Mouse (Mus musculus) limb, embryonic 12.5 days (tissue): ENCODE measurements around the gene Hoxb6. TPM values are rescaled to one million over a fixed set of nuclear protein-coding genes. Genes with fewer than 3 reads are reported as not detected.

Experiments
- ATAC-seq: fragments of 200-750 bp; cut with Nextera tagmentation; 2 replicates; pipeline ENCODE4 v1.8.0; 2017; ENCODE audit warnings: low read depth, moderate TSS enrichment; ENCODE audit not compliant: insufficient number of reproducible peaks, insufficient read depth, low FRiP score, low TSS enrichment
- H3K27ac ChIP-seq: fragments of 300-500 bp; sonication (generic); 2 replicates; pipeline ENCODE4 v1.5.1; 2016; ENCODE audit warnings: mild to moderate bottlenecking, moderate library complexity
- H3K27me3 ChIP-seq: fragments of 300-500 bp; sonication (generic); 2 replicates; pipeline ENCODE4 v1.6.1; 2016; ENCODE audit warnings: mild to moderate bottlenecking, moderate library complexity
- H3K36me3 ChIP-seq: fragments of 300-500 bp; sonication (generic); 2 replicates; pipeline ENCODE4 v1.6.1; 2016; ENCODE audit warnings: mild to moderate bottlenecking, moderate library complexity
- H3K4me1 ChIP-seq: fragments of 300-500 bp; sonication (generic); replicated peaks from 2 replicates; pipeline ENCODE4 v1.6.1; 2016
- H3K4me2 ChIP-seq: fragments of 300-500 bp; sonication (generic); 2 replicates; pipeline ENCODE4 v1.6.1; 2016; ENCODE audit warnings: mild to moderate bottlenecking, moderate library complexity
- H3K4me3 ChIP-seq: fragments of 300-500 bp; sonication (generic); replicated peaks from 2 replicates; pipeline ENCODE4 v1.5.1; 2016; ENCODE audit warnings: mild to moderate bottlenecking
- H3K9ac ChIP-seq: fragments of 300-500 bp; sonication (generic); replicated peaks from 2 replicates; pipeline ENCODE4 v1.6.1; 2016; ENCODE audit warnings: mild to moderate bottlenecking, moderate library complexity
- H3K9me3 ChIP-seq: fragments of 300-500 bp; sonication (generic); 2 replicates; pipeline ENCODE4 v1.6.1; 2016; ENCODE audit warnings: mild to moderate bottlenecking, moderate library complexity
- WGBS: fragments of 180-500 bp; shearing (Covaris S2); methylation state at CpG from one replicate; pipeline ENCODE4 v1.1.7; 2016; 5-methylcytosine and 5-hydroxymethylcytosine counted together
- polyA plus RNA-seq: library from polyadenylated mRNA; unstranded; fragments of >200 nt; fragmentation: Nextera tagmentation; extraction: Ambion mirVana; gene quantifications from 2 replicates; pipeline ENCODE4 v1.2.1, GENCODE M21; 2016

Hoxb6 gene
- polyA plus RNA-seq, 1 experiment from 2014 or later = 1.0 TPM

- Histone ChIP-seq H3K4me2 (peak overlapping the region; percentile 46), H3K4me1 (peaks cover 18% of the 10 kb centered on the region), H3K9me3 (no peaks in the 10 kb centered on the region), H3K27me3 (peaks cover 97% of the 10 kb centered on the region), H3K36me3 (no peaks in the 10 kb centered on the region), H3K4me3 (peak overlapping the region; percentile 32), H3K9ac (no peak overlapping the region), H3K27ac (no peak overlapping the region)
- WGBS = under 1% methylated on average over 52 of the region's 52 CpGs
- no peak for ATAC-seq
Observed at GRCm38 (mm10) chr11:96271541-96272011, 20.7 kb upstream of the Hoxb6 start.

DNA sequence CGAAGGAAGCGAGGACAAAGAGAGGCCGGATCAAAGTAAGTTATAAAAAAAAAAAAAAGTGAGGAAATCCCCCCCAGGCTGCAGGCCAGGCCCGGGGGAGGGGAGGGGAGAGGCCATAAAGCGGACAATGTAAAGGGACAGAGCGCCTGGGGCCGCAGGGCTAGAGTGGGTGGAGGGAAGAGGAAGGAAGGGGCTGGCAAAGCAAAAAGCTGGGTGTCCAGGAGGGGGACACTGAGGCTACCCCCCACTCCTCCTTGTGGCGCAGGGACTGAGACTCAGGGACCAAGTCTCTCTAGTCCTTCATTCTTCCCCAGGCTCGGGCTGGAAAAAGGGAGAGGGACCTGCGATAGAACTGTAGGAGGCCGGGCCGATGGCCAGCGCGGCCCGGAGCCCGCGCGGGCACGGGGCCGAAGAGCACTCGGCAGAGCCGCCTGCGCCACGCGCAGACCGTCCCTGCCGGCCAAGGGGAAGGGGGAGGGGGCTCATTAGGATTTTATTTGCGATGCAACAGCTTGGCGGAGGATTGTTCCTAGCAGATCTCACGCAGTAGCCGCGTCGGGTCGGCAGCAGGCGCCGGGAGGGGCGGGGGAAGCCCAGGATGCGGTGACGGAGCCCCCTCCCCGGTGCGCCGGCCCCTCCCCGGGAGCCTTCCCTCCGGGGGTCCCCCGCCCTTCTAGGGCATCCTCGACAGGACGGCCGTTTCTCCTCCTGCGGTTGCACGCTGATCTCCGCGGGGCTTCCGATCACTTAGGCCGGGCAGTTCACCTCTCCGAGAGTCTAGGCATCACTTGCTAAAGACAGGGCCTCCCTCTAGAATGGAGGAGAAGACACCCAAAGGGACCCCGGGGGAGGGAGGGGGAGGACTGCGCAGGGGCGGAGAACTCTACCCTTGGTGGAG, 20.0 kb upstream of the Hoxb6 start:
- Histone ChIP-seq H3K4me2 (peak overlapping the region; percentile 46), H3K27me3 (peaks cover 97% of the 10 kb centered on the region), H3K4me3 (peak overlapping the region; percentile 32), H3K9me3 (no peaks in the 10 kb centered on the region), H3K9ac (no peak overlapping the region; the same call in 1 of the 2 replicates), H3K36me3 (no peaks in the 10 kb centered on the region), H3K4me1 (peaks cover 19% of the 10 kb centered on the region), H3K27ac (no peak overlapping the region)
- ATAC-seq = no peak
- WGBS = under 1% methylated on average over 51 of the region's 58 CpGs

DNA sequence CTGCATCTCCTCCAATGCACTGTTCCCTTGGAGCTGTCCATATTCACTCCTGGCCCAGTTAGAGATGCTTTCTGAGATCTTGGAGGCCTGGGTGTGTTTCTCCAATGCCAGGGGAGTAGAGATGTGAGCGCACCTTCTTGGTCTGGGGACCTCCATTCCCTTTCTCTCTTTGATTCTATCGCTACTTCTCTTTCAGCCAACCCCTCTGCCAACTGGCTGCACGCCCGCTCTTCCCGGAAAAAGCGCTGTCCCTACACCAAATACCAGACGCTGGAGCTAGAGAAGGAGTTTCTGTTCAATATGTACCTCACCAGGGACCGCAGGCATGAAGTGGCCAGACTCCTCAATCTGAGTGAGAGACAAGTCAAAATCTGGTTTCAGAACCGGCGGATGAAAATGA, 17.8 kb upstream of the Hoxb6 start:
- Histone ChIP-seq H3K9me3 (no peaks in the 10 kb centered on the region), H3K27me3 (peaks cover 98% of the 10 kb centered on the region), H3K4me2 (no peak overlapping the region), H3K4me3 (no peak overlapping the region), H3K27ac (no peak overlapping the region), H3K4me1 (peaks cover 27% of the 10 kb centered on the region), H3K9ac (no peak overlapping the region), H3K36me3 (no peaks in the 10 kb centered on the region)
- ATAC-seq = no peak
- WGBS = 18% methylated on average over 10 of the region's 10 CpGs

- 17% methylated on average over 4 of the region's 4 CpGs for WGBS
- no peaks in the 10 kb centered on the region for H3K9me3 ChIP-seq
- no peak overlapping the region for H3K9ac ChIP-seq
- no peaks in the 10 kb centered on the region for H3K36me3 ChIP-seq
- H3K27me3 ChIP-seq = peaks cover 98% of the 10 kb centered on the region
- no peak overlapping the region for H3K27ac ChIP-seq
- H3K4me1 ChIP-seq = peaks cover 23% of the 10 kb centered on the region
- no peak for ATAC-seq
- H3K4me2 ChIP-seq = no peak overlapping the region
- no peak overlapping the region for H3K4me3 ChIP-seq
Observed at GRCm38 (mm10) chr11:96275896-96276295, 16.4 kb upstream of the Hoxb6 start.

DNA sequence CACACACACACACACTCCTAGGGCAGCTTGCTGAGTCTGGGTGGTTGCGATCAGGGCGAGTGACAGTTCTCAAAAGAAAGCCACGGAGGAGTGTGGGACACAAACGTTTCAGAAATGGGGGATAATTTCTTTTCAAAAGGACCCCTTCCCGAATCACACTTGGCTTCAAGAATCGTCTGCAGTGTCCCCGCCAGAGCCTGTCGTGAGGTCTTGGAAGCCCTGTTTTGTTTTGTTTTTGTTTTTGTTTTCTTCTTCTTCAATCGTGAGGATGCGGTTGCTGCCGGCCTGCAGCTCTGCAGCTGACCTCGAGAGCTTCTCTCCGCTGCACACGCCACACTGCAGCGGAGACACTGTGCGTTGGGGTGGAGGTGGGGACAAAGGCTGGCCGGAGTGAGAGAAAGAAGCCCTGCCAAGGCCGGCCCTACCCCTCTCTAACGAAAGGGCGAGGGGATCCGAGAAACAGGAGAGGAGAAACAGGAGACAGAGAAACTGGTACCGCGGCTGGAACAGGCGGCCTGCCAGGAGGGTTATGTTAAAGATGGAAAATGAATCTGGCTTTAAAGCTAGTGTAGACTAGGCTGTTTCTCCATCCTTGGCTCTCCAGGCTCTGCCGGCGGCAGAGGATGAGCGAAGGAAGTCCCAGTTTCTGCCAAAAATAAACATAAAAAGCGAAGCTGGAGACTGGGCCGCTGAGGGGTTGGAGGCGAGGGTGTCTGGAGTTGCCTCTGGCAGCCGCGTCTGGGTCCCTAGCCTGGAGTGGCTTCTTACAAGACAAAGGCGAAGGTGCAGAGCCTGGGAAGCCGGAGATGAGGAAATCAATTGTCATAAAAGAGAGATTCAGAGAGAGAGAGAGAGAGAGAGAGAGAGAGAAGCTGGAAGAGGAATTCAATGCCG, 14.9 kb upstream of the Hoxb6 start:
- no peak overlapping the region for H3K9ac ChIP-seq
- WGBS = 2% methylated on average over 35 of the region's 35 CpGs
- H3K9me3 ChIP-seq = no peaks in the 10 kb centered on the region
- H3K4me1 ChIP-seq = peaks cover 15% of the 10 kb centered on the region
- ATAC-seq = no peak
- H3K27me3 ChIP-seq = peaks cover 97% of the 10 kb centered on the region
- no peak overlapping the region for H3K4me2 ChIP-seq
- H3K27ac ChIP-seq = no peak overlapping the region
- peak overlapping the region; percentile 2; the same call in 1 of the 2 replicates for H3K4me3 ChIP-seq
- no peaks in the 10 kb centered on the region for H3K36me3 ChIP-seq

DNA sequence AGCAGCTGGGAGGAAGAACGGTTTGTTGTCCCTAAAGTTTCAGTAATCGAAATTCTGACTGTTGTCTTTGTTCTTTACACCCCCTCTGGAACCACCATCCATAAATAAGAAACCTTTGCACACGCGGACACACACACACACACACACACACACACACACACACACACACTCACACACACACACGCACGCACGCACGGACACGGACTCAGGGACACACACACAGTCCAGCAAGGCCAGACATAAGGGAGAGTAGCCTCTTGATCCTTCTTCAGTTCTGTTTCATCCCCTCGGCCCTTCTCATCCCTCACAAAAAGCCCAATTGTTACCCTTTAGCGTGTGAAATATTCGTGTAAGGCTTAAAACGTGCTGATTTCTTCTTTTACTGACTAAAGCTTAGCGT, 14.0 kb upstream of the Hoxb6 start:
- H3K27me3 ChIP-seq = peaks cover 97% of the 10 kb centered on the region
- H3K4me1 ChIP-seq = peaks cover 23% of the 10 kb centered on the region
- H3K9me3 ChIP-seq = no peaks in the 10 kb centered on the region
- no peaks in the 10 kb centered on the region for H3K36me3 ChIP-seq
- no peak overlapping the region for H3K4me3 ChIP-seq
- H3K27ac ChIP-seq = no peak overlapping the region
- no peak for ATAC-seq
- H3K4me2 ChIP-seq = no peak overlapping the region
- WGBS = 7% methylated on average over 14 of the region's 14 CpGs
- H3K9ac ChIP-seq = no peak overlapping the region

DNA sequence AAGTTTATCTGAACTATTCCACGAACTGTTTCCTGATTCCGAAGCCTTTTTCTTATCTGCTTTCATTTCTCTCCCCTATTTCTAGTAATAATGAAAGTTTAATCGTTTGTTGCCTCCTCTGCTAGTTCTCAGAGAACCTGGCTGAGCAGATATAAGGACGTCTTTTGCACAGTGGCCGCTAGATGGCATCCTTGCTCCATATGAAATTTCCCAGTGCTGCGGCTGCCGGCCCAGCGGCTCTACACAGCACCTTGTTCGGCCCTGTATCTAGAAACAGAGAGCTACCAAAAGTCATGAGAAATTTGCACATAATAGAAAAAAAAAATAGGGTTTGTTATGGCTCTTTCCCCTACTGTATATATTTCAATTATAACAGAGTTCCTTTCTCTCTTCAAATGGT, 13.5 kb upstream of the Hoxb6 start:
- no peak overlapping the region for H3K9ac ChIP-seq
- peaks cover 97% of the 10 kb centered on the region for H3K27me3 ChIP-seq
- no peak overlapping the region for H3K27ac ChIP-seq
- H3K4me3 ChIP-seq = no peak overlapping the region
- no peaks in the 10 kb centered on the region for H3K9me3 ChIP-seq
- peaks cover 28% of the 10 kb centered on the region for H3K4me1 ChIP-seq
- under 1% methylated on average over 9 of the region's 9 CpGs for WGBS
- no peaks in the 10 kb centered on the region for H3K36me3 ChIP-seq
- ATAC-seq = no peak
- H3K4me2 ChIP-seq = no peak overlapping the region

- WGBS = 3% methylated on average over 31 of the region's 31 CpGs
- H3K27me3 ChIP-seq = peaks cover 97% of the 10 kb centered on the region
- H3K4me1 ChIP-seq = peaks cover 35% of the 10 kb centered on the region
- H3K36me3 ChIP-seq = no peaks in the 10 kb centered on the region
- ATAC-seq = no peak
- no peak overlapping the region for H3K27ac ChIP-seq
- no peak overlapping the region for H3K4me2 ChIP-seq
- no peak overlapping the region for H3K4me3 ChIP-seq
- H3K9me3 ChIP-seq = no peaks in the 10 kb centered on the region
- H3K9ac ChIP-seq = no peak overlapping the region
Observed at GRCm38 (mm10) chr11:96279421-96280233, 12.6 kb upstream of the Hoxb6 start.

GRCm38 (mm10) chr11:96280399-96281378, 11.6 kb upstream of the Hoxb6 start:
- Histone ChIP-seq H3K9ac (no peak overlapping the region), H3K27ac (no peak overlapping the region), H3K36me3 (no peaks in the 10 kb centered on the region), H3K4me1 (peaks cover 39% of the 10 kb centered on the region), H3K9me3 (no peaks in the 10 kb centered on the region), H3K4me3 (no peak overlapping the region), H3K4me2 (no peak overlapping the region), H3K27me3 (peaks cover 97% of the 10 kb centered on the region)
- WGBS = 5% methylated on average over 8 of the region's 8 CpGs
- ATAC-seq = no peak

- Histone ChIP-seq H3K9me3 (no peaks in the 10 kb centered on the region), H3K4me3 (no peak overlapping the region), H3K4me2 (no peak overlapping the region), H3K27ac (no peak overlapping the region), H3K36me3 (no peaks in the 10 kb centered on the region), H3K9ac (no peak overlapping the region), H3K27me3 (peaks cover 97% of the 10 kb centered on the region), H3K4me1 (peaks cover 41% of the 10 kb centered on the region)
- ATAC-seq = no peak
- WGBS = under 1% methylated on average over 18 of the region's 18 CpGs
Observed at GRCm38 (mm10) chr11:96281396-96281795, 10.9 kb upstream of the Hoxb6 start.
